Mouse (Mus musculus) neural tube, embryonic 10.5 days (tissue): ENCODE results near the gene Gsx2.

Experiments
- DNase-seq: peaks from one replicate; pipeline ENCODE4 v3.0.0-alpha.2; 2017; ENCODE audit warnings: low spot score; ENCODE audit errors: extremely low spot score

The Gsx2 gene

DNA sequence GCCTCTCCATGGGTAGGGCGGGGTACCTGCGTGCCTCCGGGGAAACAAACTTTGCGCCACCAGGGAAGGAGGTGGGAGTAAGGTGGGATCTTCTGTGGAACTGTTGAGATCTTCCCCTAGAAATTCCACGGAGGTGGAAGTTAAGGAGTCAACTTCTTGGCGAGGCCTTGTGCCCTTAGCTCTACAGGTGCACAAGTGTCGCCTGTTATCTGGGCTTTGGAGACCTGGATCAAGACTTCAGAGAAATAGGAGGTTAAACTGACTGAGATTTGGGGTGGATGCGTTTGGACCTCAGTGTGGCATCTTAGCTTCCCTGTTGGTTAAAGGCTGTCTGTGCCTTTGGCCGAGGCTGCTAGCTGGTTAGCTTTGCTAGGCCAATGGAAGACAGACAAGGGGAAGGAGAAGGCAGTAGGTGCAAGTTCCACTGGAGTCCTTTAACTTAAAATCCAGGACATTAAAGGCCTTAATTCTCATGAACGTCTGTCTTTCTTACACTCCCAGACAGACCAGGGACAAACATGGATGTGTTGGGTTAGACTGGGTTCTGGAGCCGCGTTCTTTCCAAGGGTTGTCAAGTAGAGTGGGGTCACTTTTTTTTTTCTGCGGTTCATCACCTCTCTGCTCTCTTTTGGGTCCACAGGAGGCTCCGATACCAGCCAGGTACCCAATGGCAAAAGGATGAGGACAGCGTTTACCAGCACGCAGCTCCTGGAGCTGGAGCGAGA, 1.1 kb downstream of the Gsx2 start:
- peak; percentile 70 for DNase-seq

DNA sequence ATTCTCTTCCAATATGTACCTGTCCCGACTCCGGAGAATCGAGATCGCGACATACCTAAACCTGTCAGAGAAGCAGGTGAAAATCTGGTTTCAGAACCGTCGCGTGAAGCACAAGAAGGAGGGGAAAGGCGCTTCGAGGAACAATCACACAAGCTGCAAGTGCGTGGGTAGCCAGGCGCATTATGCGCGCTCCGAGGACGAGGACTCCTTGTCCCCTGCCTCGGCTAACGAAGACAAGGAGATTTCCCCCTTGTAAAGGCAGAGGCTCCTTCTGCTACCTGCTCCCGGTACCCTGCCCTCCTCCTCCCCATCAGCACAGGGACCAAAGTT, 1.6 kb downstream of the Gsx2 start:
- DNase-seq: no peak

DNA sequence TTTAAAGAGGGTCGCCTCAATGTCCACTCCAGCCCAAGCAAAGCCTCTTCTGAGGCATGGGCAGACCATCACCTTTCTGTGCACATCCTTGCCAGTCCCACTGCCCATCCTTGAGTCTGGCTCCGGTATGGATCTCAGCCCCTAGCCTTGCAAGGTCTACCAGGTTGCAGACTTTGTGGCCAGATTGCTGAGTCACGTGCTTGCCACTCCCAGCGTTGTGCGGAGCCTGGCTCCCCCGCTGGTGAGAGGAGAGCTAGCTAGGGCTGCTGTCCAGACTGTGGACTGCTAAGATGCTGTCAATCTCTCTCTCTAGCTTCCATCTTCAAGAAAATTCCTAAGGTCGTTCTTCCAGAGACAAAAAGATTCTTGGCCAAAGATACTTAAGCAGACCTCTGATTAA, 4.2 kb downstream of the Gsx2 start:
- DNase-seq: peak; percentile 45

DNA sequence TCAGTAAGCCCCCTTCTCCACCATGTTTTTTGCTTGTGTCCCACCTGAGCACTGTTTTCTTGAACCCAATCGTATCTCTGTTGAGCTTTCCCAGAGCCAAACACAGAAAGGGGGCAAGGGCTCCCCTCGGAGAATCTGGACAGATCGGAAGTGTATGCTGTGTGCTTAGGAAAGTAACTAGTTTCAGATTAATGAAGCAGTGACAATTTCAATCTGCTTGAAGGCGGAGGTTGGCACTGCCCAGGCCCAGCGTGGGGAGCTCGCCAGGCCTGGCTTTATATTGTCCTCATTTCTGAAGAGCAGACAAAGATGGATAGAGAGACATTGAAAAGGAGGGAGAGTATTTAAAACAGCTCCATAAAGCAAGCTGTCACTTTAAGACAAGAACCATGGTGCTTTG, 7.0 kb downstream of the Gsx2 start:
- DNase-seq: peak; percentile 41

DNA sequence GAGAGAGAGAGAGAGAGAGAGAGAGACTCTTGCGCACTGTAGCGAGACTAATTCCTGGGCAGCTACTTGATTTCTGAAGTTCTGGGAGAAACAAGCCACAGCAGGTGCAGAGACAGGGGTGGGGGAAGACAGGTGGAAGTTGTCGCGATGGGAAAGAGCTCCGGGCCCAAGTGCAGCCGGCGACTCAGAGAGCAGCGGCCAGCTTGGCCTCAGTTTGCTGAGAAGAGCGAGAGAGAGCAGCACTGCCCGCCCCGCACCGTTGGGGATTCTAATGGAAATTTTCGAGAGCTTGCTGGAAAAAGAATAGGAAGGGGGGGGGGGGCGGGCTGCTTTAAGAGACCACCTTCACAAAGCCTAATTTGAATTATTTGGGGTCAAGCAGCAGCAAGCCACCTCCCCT, 7.7 kb downstream of the Gsx2 start:
- peak; percentile 47 for DNase-seq

DNA sequence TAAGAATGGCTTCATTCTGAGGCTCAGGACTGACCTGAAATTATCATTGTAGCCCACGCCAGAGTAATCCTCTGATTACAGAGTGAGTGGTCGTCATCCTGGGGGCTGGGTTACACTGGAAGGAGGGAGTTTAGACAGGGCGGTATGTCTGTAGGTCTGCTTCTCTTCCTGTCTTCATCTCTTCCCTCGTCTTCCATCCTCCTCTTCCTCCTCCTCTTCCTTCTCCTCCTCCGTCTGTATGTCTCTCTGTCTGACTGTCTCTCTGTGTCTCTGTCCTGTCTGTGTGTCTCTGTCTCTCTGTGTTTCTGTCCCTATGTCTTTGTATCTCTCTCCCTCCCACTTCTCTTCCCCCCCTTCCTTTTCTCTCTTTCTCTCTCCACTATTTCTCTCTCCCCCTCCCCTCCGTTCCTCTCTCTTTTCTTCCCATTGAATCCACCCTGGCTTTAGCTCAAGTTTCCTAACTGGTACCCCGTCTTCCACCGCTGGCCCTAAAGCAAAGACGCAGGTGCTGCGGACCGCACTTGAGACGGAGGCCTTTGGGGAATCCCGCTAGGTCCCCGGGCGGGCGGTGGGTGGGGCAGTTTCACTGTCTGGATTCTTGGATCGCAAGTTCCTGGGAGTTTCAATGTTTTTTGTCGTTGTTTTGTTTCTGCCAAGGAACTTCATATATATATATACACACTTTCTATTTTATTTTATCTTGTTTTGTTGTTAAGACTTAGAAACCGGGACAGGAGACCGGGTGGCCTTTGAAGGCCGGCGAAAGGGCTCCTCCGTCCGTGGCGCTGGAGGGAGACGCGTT, 8.4 kb downstream of the Gsx2 start:
- peak; percentile 45 for DNase-seq

DNA sequence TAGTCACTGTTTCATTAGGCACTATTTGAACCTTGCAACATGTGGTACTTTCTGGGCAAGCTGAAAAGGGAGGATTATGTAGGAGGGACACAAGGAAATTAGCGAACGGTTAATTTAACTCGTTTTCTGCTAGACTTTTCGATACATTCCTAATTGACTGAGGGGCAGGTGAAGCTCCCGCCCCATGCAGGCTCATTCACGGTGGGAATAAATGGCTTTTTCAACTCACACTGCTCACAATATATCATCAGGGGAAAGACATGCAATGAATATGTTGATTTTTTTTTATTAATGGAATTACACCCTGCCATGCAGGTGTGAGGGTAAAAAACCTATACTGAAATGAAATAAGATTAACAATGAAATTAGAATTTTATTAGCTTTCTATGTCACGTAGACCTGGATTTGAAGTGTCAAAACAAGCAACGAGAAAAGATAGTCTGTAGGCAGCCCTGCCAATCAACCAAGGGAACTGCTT, 9.0 kb downstream of the Gsx2 start:
- no peak for DNase-seq

DNA sequence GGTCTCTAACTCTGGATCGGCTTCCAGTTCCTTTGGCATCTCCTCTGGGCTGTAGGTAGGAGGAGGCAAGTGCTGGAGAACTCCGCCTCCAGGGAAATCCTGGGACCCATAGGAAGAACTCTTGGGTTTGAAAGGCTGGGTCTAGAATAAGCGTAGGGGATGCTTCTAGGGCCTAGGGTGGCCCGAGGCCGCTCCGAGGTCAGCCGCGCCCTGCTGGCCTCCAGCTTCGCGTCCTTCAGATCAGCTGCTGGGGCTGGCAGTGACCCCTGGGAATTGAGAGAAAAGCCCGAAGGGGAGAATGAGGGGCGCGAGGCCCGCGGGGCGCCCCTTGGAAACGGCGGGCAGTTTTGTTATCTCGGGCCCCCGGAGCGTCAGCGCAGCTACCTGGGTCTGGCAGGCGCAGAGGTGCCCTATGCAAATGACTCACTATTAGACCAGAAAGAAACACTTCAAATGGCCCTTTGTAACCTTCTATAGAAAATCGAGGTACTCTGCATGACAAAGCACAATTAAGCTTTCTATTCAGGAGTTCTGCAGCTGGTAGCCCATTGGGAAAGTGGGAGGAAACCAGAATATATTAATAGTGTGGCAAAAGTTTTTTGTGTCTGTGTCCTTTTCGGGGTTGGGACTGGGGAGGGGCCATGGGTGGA, 9.6 kb downstream of the Gsx2 start:
- peak; percentile 55 for DNase-seq

DNA sequence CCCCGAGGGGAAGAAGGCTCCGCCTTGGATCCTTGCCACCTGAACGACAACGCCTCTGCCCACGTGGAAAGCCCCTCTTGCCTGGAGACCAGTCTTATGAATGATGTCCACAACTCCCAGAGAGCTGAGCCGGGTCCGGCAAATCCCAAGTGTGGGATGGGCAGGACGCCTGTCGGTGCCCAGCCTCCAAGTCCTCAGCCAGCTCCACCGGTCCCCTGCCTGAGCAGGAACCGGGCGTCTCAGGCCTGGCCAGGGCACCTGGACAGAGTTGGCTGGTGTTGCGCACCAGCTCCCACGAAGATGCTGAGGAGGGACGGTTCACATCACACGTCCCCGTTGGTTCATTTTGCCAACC, 10.1 kb downstream of the Gsx2 start:
- peak; percentile 45 for DNase-seq

DNA sequence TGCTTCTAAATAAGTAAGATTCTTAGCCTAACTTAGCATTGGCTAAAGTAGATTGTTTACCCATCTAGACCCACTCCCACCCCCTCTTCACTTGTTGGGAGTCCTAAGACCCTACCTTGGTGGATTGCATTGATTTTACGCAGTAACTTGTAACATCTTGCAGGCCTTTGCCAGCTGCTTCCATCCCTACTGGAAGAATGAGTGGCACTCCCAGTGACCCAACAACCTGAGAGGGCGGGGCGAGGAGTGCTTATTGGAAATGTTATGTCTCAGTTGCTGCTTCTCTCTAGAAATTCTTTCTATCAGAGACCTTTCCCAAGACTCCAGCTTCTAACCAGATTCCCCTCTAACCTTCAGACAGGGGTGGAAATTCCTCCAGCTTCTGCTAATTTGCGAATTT, 10.5 kb downstream of the Gsx2 start:
- DNase-seq: no peak

DNA sequence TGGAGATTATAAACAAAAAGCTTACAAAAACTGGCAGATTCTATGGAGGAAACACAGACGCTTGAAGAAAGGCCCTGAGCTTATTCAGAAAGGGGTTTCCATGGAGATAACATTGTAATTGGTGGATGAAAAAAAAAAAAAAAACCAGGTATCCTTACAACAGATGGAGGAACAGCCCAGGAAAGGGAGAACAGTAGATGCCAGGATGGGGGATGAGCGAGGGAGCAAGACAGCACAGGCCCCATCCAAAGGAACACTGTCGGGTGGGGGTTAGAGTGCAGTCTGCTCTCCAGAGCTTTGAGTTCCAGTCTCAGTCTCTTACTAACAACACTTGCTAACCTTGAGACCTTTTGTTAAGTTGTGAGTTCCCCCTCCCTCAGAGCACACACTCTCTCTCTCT, 31.1 kb downstream of the Gsx2 start:
- no peak for DNase-seq

DNA sequence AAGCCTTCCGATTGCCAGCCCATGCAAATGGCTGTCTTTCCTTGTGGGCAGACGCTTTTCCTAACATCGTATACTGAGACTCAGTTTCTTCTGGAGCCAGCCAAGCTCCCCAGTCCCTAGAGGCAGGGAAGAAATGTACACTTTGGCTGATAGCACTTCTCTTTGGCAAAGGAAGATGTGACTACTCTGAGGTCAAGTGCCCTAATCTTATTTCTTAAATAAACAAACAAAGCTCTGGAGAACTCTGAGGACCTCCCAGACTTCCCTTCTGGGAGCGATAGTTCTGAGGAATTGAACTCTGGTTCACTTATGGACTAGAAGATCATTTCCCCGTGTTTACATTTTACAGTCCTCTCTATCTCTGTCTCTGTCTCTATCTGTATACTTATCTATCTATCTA, 34.0 kb downstream of the Gsx2 start:
- no peak for DNase-seq

DNA sequence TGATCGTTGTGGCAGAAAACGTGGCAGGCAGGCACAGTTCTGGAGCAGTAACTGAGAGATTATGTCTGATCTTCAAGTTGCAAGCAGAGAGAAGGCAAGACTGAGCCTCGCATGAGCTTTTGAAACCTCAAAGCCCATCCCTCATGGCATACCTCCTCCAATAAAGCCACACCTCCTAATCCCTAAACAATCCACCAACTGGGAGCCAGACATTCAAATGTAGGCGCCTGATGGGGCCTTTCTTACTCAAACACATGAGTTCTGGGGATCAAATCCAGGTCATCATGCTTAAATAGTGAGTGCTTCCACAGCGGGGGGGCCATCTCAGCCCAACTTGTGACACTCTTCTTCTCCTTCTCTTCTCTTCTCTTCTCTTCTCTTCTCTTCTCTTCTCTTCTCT, 36.4 kb downstream of the Gsx2 start:
- DNase-seq: no peak

DNA sequence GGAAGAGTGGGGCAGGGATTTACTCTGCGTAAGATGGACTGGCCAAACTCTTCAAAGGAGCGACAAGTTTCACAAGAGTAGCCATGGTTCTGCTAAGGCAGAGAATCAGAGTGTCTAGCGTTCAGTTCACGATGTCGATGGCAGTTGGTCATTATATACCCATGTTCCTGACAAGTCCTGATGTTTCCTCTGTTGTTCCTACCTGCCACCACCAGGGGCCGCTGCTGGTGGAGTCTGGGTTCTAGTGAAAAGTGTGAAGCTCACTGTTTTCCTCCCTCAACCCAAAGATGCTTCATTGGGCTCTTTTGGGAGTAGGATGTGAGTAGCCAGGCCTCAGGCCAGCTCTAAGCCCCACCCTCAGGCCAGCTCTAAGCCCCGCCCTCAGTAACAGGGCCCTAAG, 43.4 kb downstream of the Gsx2 start:
- peak; percentile 27 for DNase-seq

DNA sequence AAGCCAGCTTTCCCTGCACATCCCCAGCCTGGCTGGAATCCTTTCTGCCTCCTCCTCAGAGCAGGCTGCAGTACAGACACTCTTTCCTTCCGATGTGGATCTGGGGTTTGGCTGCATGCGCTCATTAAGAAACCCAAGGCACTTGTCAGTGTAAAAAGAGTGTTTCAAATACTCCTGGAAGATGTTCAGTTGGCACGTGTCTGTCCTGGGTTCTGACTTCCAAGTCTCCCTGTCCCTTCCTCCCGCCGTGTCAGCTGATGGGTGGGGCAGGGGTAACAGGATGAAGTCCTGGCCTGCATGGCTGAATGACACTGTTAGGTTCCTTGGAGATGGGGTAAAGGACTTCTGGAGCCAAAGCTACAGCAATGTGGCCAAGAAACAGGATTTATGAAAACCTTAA, 46.2 kb downstream of the Gsx2 start:
- DNase-seq: no peak
